Mouse (Mus musculus): ENCODE measurements at regions not wholly inside any gene's neighbourhood (a gene's known extent, or its start where the extent isn't known, plus 50 kb on each side); places are given as distances from the start of the nearest gene placed in this dataset.

GRCm38 (mm10) chr14:104038628-104039325 lies 194.6 kb upstream of the Ednrb start:
- ATAC-seq (ENCODE audit: low read depth), result no peak
- Histone ChIP-seq H3K27me3 (ENCODE audit: control insufficient read depth, insufficient read depth, low read depth, low read length) (no peaks in the 10 kb centered on the region), H3K36me3 (ENCODE audit: control insufficient read depth, insufficient read depth) (no peaks in the 10 kb centered on the region), H3K4me1 (ENCODE audit: control insufficient read depth, low read depth, low read length) (no peaks in the 10 kb centered on the region), H3K9ac (ENCODE audit: low read depth, low read length) (no peak overlapping the region), H3K27ac (ENCODE audit: low read length) (no peak overlapping the region), H3K4me3 (ENCODE audit: low read depth, low read length) (no peak overlapping the region), H3K9me3 (replicated peaks; ENCODE audit: control insufficient read depth, low read length) (no peaks in the 10 kb centered on the region), H3K4me2 (ENCODE audit: low read depth, low read length) (no peak overlapping the region)
- 8% methylated on average over 13 of the region's 13 CpGs for WGBS (ENCODE audit: insufficient replicate concordance)

- H3K9ac ChIP-seq (ENCODE audit: low read depth, low read length), result no peak overlapping the region
- no peaks in the 10 kb centered on the region for H3K4me1 ChIP-seq (ENCODE audit: control insufficient read depth, low read depth, low read length)
- H3K4me3 ChIP-seq (ENCODE audit: low read depth, low read length), result no peak overlapping the region
- H3K9me3 ChIP-seq (replicated peaks; ENCODE audit: control insufficient read depth, low read length), result no peaks in the 10 kb centered on the region
- H3K27ac ChIP-seq (ENCODE audit: low read length), result no peak overlapping the region
- WGBS (ENCODE audit: insufficient replicate concordance), result 18% methylated on average over 1 of the region's 1 CpGs
- no peaks in the 10 kb centered on the region for H3K27me3 ChIP-seq (ENCODE audit: control insufficient read depth, insufficient read depth, low read depth, low read length)
- no peak for ATAC-seq (ENCODE audit: low read depth)
- no peak overlapping the region for H3K4me2 ChIP-seq (ENCODE audit: low read depth, low read length)
- no peaks in the 10 kb centered on the region for H3K36me3 ChIP-seq (ENCODE audit: control insufficient read depth, insufficient read depth)
Measured at GRCm38 (mm10) chr14:104033606-104034005, 189.4 kb upstream of the Ednrb start.

- no peak for ATAC-seq (ENCODE audit: low read depth)
- no peaks in the 10 kb centered on the region for H3K27me3 ChIP-seq (ENCODE audit: control insufficient read depth, insufficient read depth, low read depth, low read length)
Measured at GRCm38 (mm10) chr14:104030784-104031470, 186.7 kb upstream of the Ednrb start.

GRCm38 (mm10) chr14:104029668-104030530 lies 185.7 kb upstream of the Ednrb start:
- WGBS (ENCODE audit: insufficient replicate concordance), result 43% methylated on average over 20 of the region's 20 CpGs
- Histone ChIP-seq H3K4me3 (ENCODE audit: low read depth, low read length) (no peak overlapping the region), H3K4me1 (ENCODE audit: control insufficient read depth, low read depth, low read length) (no peaks in the 10 kb centered on the region), H3K9ac (ENCODE audit: low read depth, low read length) (no peak overlapping the region), H3K36me3 (ENCODE audit: control insufficient read depth, insufficient read depth) (no peaks in the 10 kb centered on the region), H3K9me3 (replicated peaks; ENCODE audit: control insufficient read depth, low read length) (no peaks in the 10 kb centered on the region), H3K27me3 (ENCODE audit: control insufficient read depth, insufficient read depth, low read depth, low read length) (no peaks in the 10 kb centered on the region), H3K27ac (ENCODE audit: low read length) (no peak overlapping the region), H3K4me2 (ENCODE audit: low read depth, low read length) (no peak overlapping the region)
- ATAC-seq (ENCODE audit: low read depth), result no peak

More at GRCm38 (mm10) chr14:104030784-104031470, 186.7 kb upstream of the Ednrb start:
- no peaks in the 10 kb centered on the region for H3K36me3 ChIP-seq (ENCODE audit: control insufficient read depth, insufficient read depth)
- H3K9me3 ChIP-seq (replicated peaks; ENCODE audit: control insufficient read depth, low read length), result no peaks in the 10 kb centered on the region
- H3K4me2 ChIP-seq (ENCODE audit: low read depth, low read length), result no peak overlapping the region
- no peak overlapping the region for H3K4me3 ChIP-seq (ENCODE audit: low read depth, low read length)
- H3K4me1 ChIP-seq (ENCODE audit: control insufficient read depth, low read depth, low read length), result no peaks in the 10 kb centered on the region
- H3K9ac ChIP-seq (ENCODE audit: low read depth, low read length), result no peak overlapping the region
- WGBS (ENCODE audit: insufficient replicate concordance), result 60% methylated on average over 11 of the region's 11 CpGs
- H3K27ac ChIP-seq (ENCODE audit: low read length), result no peak overlapping the region

GRCm38 (mm10) chr14:104027900-104028285 lies 183.7 kb upstream of the Ednrb start:
- Histone ChIP-seq H3K4me1 (ENCODE audit: control insufficient read depth, low read depth, low read length) (no peaks in the 10 kb centered on the region), H3K9ac (ENCODE audit: low read depth, low read length) (no peak overlapping the region), H3K4me3 (ENCODE audit: low read depth, low read length) (no peak overlapping the region), H3K36me3 (ENCODE audit: control insufficient read depth, insufficient read depth) (no peaks in the 10 kb centered on the region), H3K4me2 (ENCODE audit: low read depth, low read length) (no peak overlapping the region), H3K27ac (ENCODE audit: low read length) (no peak overlapping the region), H3K9me3 (replicated peaks; ENCODE audit: control insufficient read depth, low read length) (no peaks in the 10 kb centered on the region), H3K27me3 (ENCODE audit: control insufficient read depth, insufficient read depth, low read depth, low read length) (no peaks in the 10 kb centered on the region)
- 75% methylated on average over 8 of the region's 8 CpGs for WGBS (ENCODE audit: insufficient replicate concordance)
- no peak for ATAC-seq (ENCODE audit: low read depth)

- no peaks in the 10 kb centered on the region for H3K36me3 ChIP-seq (ENCODE audit: control insufficient read depth, insufficient read depth)
- no peak overlapping the region for H3K27ac ChIP-seq (ENCODE audit: low read length)
Measured at GRCm38 (mm10) chr14:104027077-104027899, 183.1 kb upstream of the Ednrb start.

GRCm38 (mm10) chr14:104008538-104008937 lies 164.3 kb upstream of the Ednrb start:
- Histone ChIP-seq H3K9me3 (replicated peaks; ENCODE audit: control insufficient read depth, low read length) (no peaks in the 10 kb centered on the region), H3K4me1 (ENCODE audit: control insufficient read depth, low read depth, low read length) (no peaks in the 10 kb centered on the region), H3K27ac (ENCODE audit: low read length) (no peak overlapping the region), H3K9ac (ENCODE audit: low read depth, low read length) (no peak overlapping the region), H3K4me3 (ENCODE audit: low read depth, low read length) (no peak overlapping the region), H3K27me3 (ENCODE audit: control insufficient read depth, insufficient read depth, low read depth, low read length) (no peaks in the 10 kb centered on the region), H3K4me2 (ENCODE audit: low read depth, low read length) (no peak overlapping the region), H3K36me3 (ENCODE audit: control insufficient read depth, insufficient read depth) (no peaks in the 10 kb centered on the region)
- WGBS (ENCODE audit: insufficient replicate concordance), result 52% methylated on average over 1 of the region's 1 CpGs
- ATAC-seq (ENCODE audit: low read depth), result no peak

More at GRCm38 (mm10) chr14:104027077-104027899, 183.1 kb upstream of the Ednrb start:
- no peaks in the 10 kb centered on the region for H3K27me3 ChIP-seq (ENCODE audit: control insufficient read depth, insufficient read depth, low read depth, low read length)
- no peak for ATAC-seq (ENCODE audit: low read depth)
- no peak overlapping the region for H3K4me3 ChIP-seq (ENCODE audit: low read depth, low read length)
- WGBS (ENCODE audit: insufficient replicate concordance), result 19% methylated on average over 17 of the region's 17 CpGs
- H3K9me3 ChIP-seq (replicated peaks; ENCODE audit: control insufficient read depth, low read length), result no peaks in the 10 kb centered on the region
- no peak overlapping the region for H3K4me2 ChIP-seq (ENCODE audit: low read depth, low read length)
- H3K4me1 ChIP-seq (ENCODE audit: control insufficient read depth, low read depth, low read length), result no peaks in the 10 kb centered on the region
- H3K9ac ChIP-seq (ENCODE audit: low read depth, low read length), result no peak overlapping the region

- Histone ChIP-seq H3K9me3 (replicated peaks; ENCODE audit: control insufficient read depth, low read length) (no peaks in the 10 kb centered on the region), H3K9ac (ENCODE audit: low read depth, low read length) (no peak overlapping the region), H3K27me3 (ENCODE audit: control insufficient read depth, insufficient read depth, low read depth, low read length) (no peaks in the 10 kb centered on the region), H3K27ac (ENCODE audit: low read length) (no peak overlapping the region), H3K4me2 (ENCODE audit: low read depth, low read length) (no peak overlapping the region), H3K36me3 (ENCODE audit: control insufficient read depth, insufficient read depth) (no peaks in the 10 kb centered on the region), H3K4me3 (ENCODE audit: low read depth, low read length) (no peak overlapping the region), H3K4me1 (ENCODE audit: control insufficient read depth, low read depth, low read length) (no peaks in the 10 kb centered on the region)
- no peak for ATAC-seq (ENCODE audit: low read depth)
- WGBS (ENCODE audit: insufficient replicate concordance), result 76% methylated on average over 4 of the region's 4 CpGs
Measured at GRCm38 (mm10) chr14:104006426-104006825, 162.2 kb upstream of the Ednrb start.
